Mouse (Mus musculus) erythroblast, embryonic 14.5 days (primary cell): Measurements from ENCODE around the gene Fam83g. TPM values are rescaled to one million over a fixed set of nuclear protein-coding genes. Genes with fewer than 3 reads are reported as not detected.
A peak's percentile ranks its signal among the peaks of the same experiment; 100 is the strongest.
"Not testable (repeated sequence)": the region's sequence is repeated elsewhere in the genome, so short reads cannot be mapped to it uniquely, and the experiment has no call there.

Experiments
- H3K27me3 ChIP-seq: 2 replicates; pipeline ENCODE4 v1.6.1; 2012; ENCODE audit warnings: inconsistent platforms; ENCODE audit not compliant: control insufficient read depth
- H3K36me3 ChIP-seq: 2 replicates; pipeline ENCODE4 v1.6.1; 2012; ENCODE audit warnings: mild to moderate bottlenecking, inconsistent platforms; ENCODE audit not compliant: control insufficient read depth
- H3K4me1 ChIP-seq: 2 replicates; pipeline ENCODE4 v1.6.1; 2012; ENCODE audit warnings: inconsistent platforms; ENCODE audit not compliant: control insufficient read depth
- H3K4me3 ChIP-seq: replicated peaks from 2 replicates; pipeline ENCODE3; 2012; ENCODE audit warnings: moderate library complexity, mild to moderate bottlenecking, inconsistent platforms
- H3K9me3 ChIP-seq: 2 replicates; pipeline ENCODE4 v1.6.1; 2012; ENCODE audit warnings: low read length, inconsistent platforms, mixed read lengths; ENCODE audit not compliant: control insufficient read depth
- GATA1 ChIP-seq: IDR thresholded peaks from 2 replicates; pipeline ENCODE4 v1.6.1; 2012; ENCODE audit warnings: low read length, inconsistent platforms, mixed read lengths
- TAL1 ChIP-seq: IDR thresholded peaks from 3 replicates; pipeline ENCODE4 v1.6.1; 2012; ENCODE audit warnings: low read length, inconsistent platforms, mixed read lengths
- polyA plus RNA-seq: library from polyadenylated mRNA; stranded (reverse); fragments of >175 nt; gene quantifications from 2 replicates; pipeline ENCODE4 v1.2.3, GENCODE M21; 2012

The Fam83g gene
- polyA plus RNA-seq: 1.5 and 1.7 TPM in 2 replicates

- Histone ChIP-seq H3K9me3 (no peaks in the 10 kb centered on the region), H3K4me3 (peak within 1 kb of the TSS; percentile 77), H3K27me3 (peaks cover 22% of the 10 kb centered on the region), H3K36me3 (peaks cover 22% of the 10 kb centered on the region), H3K4me1 (peaks cover 62% of the 10 kb centered on the region)
- TF ChIP-seq TAL1: no peak
- TF ChIP-seq GATA1: no peak
Observed at GRCm38 (mm10) chr11:61683907-61684731, at the start of gene Fam83g. TSS of gene Fam83g (plus strand) at chr11:61684091.

GRCm38 (mm10) chr11:61636309-61636708, 47.6 kb upstream of the Fam83g start:
- not testable (repeated sequence) for H3K4me3 ChIP-seq, H3K27me3 ChIP-seq, H3K4me1 ChIP-seq, H3K9me3 ChIP-seq, H3K36me3 ChIP-seq

DNA sequence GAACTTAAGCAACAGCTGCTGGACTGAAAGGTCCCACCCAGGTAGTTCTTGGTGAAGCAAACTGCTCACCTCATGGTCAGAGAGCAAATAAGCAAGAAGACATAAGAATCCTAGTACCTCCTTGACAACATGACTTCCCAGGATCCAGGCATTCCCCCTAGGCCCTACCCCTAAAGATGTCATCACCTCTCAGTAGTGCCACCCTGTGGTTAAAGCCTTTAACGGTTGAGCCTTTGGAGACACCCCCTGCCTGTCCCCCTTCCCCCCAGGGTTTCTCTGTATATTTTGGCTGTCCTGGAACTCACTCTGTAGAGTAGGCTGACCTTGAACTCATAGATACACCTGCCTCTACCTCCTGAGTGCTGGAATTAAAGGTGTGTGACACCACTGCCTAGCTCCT, 46.5 kb upstream of the Fam83g start:
- Histone ChIP-seq H3K27me3 (no peaks in the 10 kb centered on the region), H3K9me3 (no peaks in the 10 kb centered on the region), H3K4me3 (no peak overlapping the region), H3K36me3 (no peaks in the 10 kb centered on the region), H3K4me1 (no peaks in the 10 kb centered on the region)
- TF ChIP-seq GATA1 (no peak), TAL1 (no peak)

DNA sequence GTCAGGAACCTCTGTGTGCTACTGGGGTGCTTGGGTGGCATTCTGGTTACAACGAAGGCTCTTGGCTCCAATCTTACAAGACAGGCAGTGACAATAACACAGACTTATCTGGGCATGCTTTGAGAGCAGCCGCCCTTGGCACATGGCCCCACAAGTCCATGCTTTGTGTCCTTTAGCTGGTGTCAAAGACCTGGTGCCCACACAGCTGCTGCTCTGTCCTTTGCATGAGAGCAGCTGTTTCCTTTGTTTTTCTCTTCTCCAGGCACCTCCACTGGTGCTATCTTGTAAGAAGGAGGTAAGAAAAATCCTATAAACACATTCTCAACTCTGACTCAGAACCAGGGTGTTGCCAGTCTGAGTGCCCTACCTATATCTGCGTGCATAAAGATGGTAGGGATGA, 46.0 kb upstream of the Fam83g start:
- Histone ChIP-seq H3K4me1 (no peaks in the 10 kb centered on the region), H3K27me3 (no peaks in the 10 kb centered on the region), H3K9me3 (no peaks in the 10 kb centered on the region), H3K4me3 (no peak overlapping the region), H3K36me3 (no peaks in the 10 kb centered on the region)
- TF ChIP-seq TAL1 (no peak), GATA1 (no peak)

DNA sequence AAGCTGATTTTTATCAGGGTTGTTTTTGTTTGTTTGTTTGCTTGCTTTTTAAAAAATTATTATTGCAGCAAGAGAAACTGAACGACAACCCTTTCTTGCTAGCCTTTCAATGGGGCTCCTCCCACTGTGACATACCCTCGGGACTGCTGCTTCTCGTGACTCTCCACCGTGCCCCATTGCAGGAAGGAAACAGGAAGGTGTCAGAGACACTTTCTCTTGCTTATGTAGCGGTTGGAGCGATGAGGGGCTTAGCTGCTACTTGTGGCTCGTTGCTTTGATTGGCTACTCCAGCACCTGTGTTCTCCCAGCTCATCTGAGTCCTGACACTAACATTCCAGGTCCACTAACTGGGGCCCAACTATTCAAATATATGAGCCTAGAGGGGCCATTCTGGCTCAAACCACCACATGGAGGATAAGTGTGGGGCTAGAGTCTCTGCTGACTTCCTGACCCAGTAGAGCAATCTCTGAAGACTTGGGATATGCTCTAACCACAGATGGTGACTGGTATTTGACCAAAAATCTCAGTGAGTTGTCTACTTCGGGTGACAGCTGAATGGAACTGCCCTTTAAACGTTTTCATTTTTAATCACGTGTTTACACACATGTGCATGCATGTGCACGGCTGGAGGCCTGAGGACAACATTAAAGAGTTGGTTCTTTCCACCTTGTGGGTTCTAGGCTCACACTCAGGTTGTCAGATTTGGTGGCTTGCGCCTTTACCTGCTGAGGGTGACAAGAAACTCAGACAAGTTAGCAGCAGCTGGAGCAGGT, 44.9 kb upstream of the Fam83g start:
- no peaks in the 10 kb centered on the region for H3K4me1 ChIP-seq
- no peak overlapping the region for H3K4me3 ChIP-seq
- no peak for TF ChIP-seq GATA1
- no peak for TF ChIP-seq TAL1
- H3K27me3 ChIP-seq: no peaks in the 10 kb centered on the region
- no peaks in the 10 kb centered on the region for H3K36me3 ChIP-seq
- H3K9me3 ChIP-seq: no peaks in the 10 kb centered on the region

GRCm38 (mm10) chr11:61639601-61640177, 44.2 kb upstream of the Fam83g start:
- Histone ChIP-seq H3K9me3 (no peaks in the 10 kb centered on the region), H3K4me1 (no peaks in the 10 kb centered on the region), H3K4me3 (no peak overlapping the region), H3K36me3 (no peaks in the 10 kb centered on the region), H3K27me3 (no peaks in the 10 kb centered on the region)
- no peak for TF ChIP-seq GATA1
- TF ChIP-seq TAL1: peak; percentile 4; the same call in 1 of the 3 replicates

DNA sequence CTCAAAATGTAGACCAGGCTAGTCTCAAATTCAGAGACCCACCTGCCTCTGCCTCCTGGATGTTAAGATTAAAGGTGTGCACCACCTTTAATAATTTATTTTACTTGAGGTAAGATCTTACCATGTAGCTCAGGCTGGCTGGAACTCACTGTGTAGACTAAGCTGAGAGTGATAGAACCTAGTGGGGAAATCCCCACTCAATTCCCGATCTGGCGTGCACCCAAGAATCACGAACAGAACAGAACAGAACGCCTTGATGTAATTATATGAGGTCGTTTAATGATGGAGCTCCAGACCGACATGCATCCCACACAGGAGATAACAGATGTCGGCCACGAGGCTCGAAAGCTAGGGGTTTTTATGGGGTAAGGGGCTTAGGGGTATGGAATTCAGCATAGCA, 43.3 kb upstream of the Fam83g start:
- not testable (repeated sequence) for H3K36me3 ChIP-seq, H3K9me3 ChIP-seq, H3K4me3 ChIP-seq, H3K4me1 ChIP-seq, H3K27me3 ChIP-seq

DNA sequence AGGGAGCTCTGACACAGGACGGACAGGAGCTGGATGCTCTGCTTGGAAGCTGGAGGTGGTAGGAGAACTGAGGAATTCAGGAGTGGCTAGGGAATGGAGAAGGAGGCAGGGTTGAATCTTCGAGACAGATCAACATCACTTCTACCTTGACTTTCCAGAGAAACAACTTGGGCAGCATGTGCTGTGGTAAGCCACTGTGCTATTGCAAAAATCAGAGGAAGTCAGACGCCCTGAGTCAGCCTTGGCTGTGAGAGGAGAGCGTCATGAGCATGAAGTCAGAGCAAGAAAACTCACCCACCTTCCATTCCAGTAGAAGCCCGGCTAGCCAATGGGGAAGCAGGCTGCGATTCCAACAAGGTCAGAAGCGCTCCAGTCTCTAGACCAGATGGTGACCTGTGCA, 41.8 kb upstream of the Fam83g start:
- Histone ChIP-seq H3K9me3 (no peaks in the 10 kb centered on the region), H3K36me3 (no peaks in the 10 kb centered on the region), H3K4me3 (no peak overlapping the region), H3K4me1 (no peaks in the 10 kb centered on the region), H3K27me3 (no peaks in the 10 kb centered on the region)
- no peak for TF ChIP-seq TAL1
- no peak for TF ChIP-seq GATA1

DNA sequence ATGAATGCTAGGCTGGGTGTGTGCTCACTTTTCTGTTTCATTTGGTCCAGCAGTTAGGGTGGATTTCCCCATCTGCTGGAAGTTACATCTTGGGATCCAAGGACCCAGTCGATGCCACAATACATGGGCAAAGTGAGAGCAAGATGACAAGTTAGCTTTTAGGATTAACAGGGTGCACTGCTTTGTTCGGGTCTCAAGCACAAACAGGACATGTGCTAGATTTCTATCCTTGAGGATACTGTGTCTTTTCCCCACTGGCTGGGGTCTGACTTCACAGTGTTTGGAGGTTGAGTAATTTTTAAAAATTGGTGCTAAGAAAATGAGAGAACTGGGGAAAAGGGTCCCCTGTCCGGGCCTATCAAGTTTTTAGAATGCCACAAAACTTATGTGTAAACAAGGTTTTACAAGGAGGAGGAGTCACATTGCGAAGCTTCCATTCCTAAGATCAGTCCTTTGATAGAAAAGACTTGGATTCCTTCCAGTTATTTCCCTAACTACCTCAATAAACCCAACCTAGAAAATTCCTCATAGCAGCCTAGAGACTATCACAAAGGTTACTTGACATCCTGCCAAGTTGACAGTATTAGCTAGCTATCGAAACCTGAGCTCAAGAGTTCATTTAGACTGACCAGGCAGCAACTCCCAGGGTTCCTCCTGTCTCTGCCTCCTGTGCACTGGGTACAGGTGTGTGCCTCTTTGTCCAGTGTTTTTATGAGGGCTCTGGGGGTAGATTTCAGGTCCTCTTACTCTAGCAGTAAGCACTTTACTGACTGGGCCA, 40.5 kb upstream of the Fam83g start:
- Histone ChIP-seq H3K4me1 (no peaks in the 10 kb centered on the region), H3K27me3 (no peaks in the 10 kb centered on the region; the same call in 1 of the 2 replicates), H3K4me3 (no peak overlapping the region), H3K36me3 (no peaks in the 10 kb centered on the region), H3K9me3 (no peaks in the 10 kb centered on the region)
- TF ChIP-seq TAL1: no peak
- no peak for TF ChIP-seq GATA1
